Mouse (Mus musculus) megakaryocyte, embryonic 14.5 days (primary cell): Measurements from ENCODE around the gene Adgrb2.

Source experiments
- FLI1 ChIP-seq: IDR thresholded peaks from 2 replicates; pipeline ENCODE4 v1.6.1; 2012; ENCODE audit warnings: low read length, inconsistent platforms, mixed read lengths
- GATA1 ChIP-seq: IDR thresholded peaks from 3 replicates; pipeline ENCODE4 v1.6.1; 2012; ENCODE audit warnings: mixed read lengths, low read length, inconsistent platforms, borderline replicate concordance

DNA sequence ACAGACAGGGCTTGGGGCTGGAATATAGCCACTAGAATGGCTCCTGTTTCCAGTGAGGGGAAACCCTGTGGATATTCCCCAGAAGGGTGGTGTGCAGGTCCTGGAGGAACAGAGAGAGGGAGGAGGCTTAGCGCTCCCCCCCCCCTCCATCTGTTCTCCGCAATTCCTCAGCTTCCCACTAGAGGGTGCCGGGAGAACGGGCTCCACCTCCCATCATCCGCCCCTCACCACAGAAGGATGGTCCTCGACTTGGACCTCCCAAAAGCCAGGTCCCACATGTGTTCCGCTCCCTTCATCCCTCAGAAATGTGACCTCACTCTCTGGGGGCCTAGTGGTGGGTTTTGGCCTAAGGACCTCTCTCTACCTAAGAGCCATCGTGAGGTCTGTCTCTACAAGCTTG, 51.4 kb downstream of the Adgrb2 start:
- TF ChIP-seq FLI1: no peak
- no peak for TF ChIP-seq GATA1
